Mouse (Mus musculus) heart, embryonic 11.5 days (tissue): ENCODE results near the gene Fam186b. TPM values are rescaled to one million over a fixed set of nuclear protein-coding genes. Genes with fewer than 3 reads are reported as not detected.

ENCODE experiments used
- ATAC-seq: fragments of 200-750 bp; cut with Nextera tagmentation; replicated peaks from 2 replicates; pipeline ENCODE4 v1.8.0; 2017; ENCODE audit warnings: moderate library complexity; ENCODE audit not compliant: insufficient number of reproducible peaks, low FRiP score, low TSS enrichment
- H3K27ac ChIP-seq: fragments of 300-500 bp; sonication (generic); 2 replicates; pipeline ENCODE4 v1.5.1; 2014; ENCODE audit warnings: mild to moderate bottlenecking, low read depth, low read length
- H3K27me3 ChIP-seq: fragments of 300-500 bp; sonication (generic); 2 replicates; pipeline ENCODE4 v1.6.1; 2014; ENCODE audit warnings: mild to moderate bottlenecking, low read length, mixed read lengths; ENCODE audit not compliant: control insufficient read depth, insufficient read depth
- H3K36me3 ChIP-seq: fragments of 300-500 bp; sonication (generic); 2 replicates; pipeline ENCODE4 v1.6.1; 2014; ENCODE audit warnings: mild to moderate bottlenecking, low read length, moderate library complexity, mixed read lengths; ENCODE audit not compliant: control insufficient read depth, insufficient read depth
- H3K4me1 ChIP-seq: fragments of 300-500 bp; sonication (generic); 2 replicates; pipeline ENCODE4 v1.6.1; 2014; ENCODE audit warnings: low read length; ENCODE audit not compliant: control insufficient read depth, insufficient read depth
- H3K4me2 ChIP-seq: fragments of 300-500 bp; sonication (generic); 2 replicates; pipeline ENCODE4 v1.6.1; 2014; ENCODE audit warnings: mild to moderate bottlenecking, moderate library complexity
- H3K4me3 ChIP-seq: fragments of 300-500 bp; sonication (generic); 2 replicates; pipeline ENCODE4 v1.5.1; 2014; ENCODE audit warnings: low read depth, low read length
- H3K9ac ChIP-seq: fragments of 300-500 bp; sonication (generic); 2 replicates; pipeline ENCODE4 v1.6.1; 2014; ENCODE audit warnings: mild to moderate bottlenecking, low read depth, low read length, moderate library complexity
- H3K9me3 ChIP-seq: fragments of 300-500 bp; sonication (generic); replicated peaks from 2 replicates; pipeline ENCODE4 v1.6.1; 2016; ENCODE audit warnings: low read length; ENCODE audit not compliant: control insufficient read depth
- WGBS: fragments of 180-500 bp; shearing (Covaris S2); extraction: QIAGEN DNeasy Blood & Tissue Kit; methylation state at CpG from one replicate; pipeline ENCODE4 v1.1.7; 2014; ENCODE audit not compliant: insufficient replicate concordance; 5-methylcytosine and 5-hydroxymethylcytosine counted together
- polyA plus RNA-seq: library from polyadenylated mRNA; unstranded; fragments of >200 nt; fragmentation: Nextera tagmentation; extraction: Ambion mirVana; gene quantifications from 2 replicates; pipeline ENCODE4 v1.2.1, GENCODE M21; 2014

Gene Fam186b
- polyA plus RNA-seq, 1 experiment from 2014 or later = 0.17 TPM

GRCm38 (mm10) chr15:99335801-99336320 is 40.2 kb upstream of the Fam186b start:
- no peak for ATAC-seq
- peak overlapping the region; percentile 44 for H3K9ac ChIP-seq
- no peaks in the 10 kb centered on the region for H3K9me3 ChIP-seq
- H3K27me3 ChIP-seq = no peaks in the 10 kb centered on the region
- no peaks in the 10 kb centered on the region for H3K36me3 ChIP-seq
- H3K4me2 ChIP-seq = peak overlapping the region; percentile 12; the same call in 1 of the 2 replicates
- 37% methylated on average over 8 of the region's 8 CpGs for WGBS
- peaks cover 73% of the 10 kb centered on the region for H3K4me1 ChIP-seq
- H3K4me3 ChIP-seq = no peak overlapping the region
- peak overlapping the region; percentile 77 for H3K27ac ChIP-seq

DNA sequence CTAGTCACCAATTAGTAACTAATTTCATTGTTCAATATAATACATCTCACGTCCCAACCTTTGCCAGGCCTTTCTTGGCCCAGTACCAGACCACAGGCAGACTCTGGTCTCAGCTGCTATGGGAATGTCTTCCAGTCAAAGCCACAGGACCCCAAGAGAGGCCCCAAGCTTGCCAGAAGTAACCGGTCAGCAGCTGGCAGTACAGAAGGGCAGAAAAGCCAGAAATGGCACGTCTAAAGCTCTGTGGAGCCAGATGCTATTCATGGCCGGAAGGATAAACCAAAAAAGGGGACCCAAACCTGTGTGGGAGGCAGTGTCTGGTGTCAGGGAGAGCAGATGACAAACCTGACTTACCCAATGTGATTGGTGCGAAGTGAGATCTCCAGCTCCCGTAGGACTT is 38.8 kb upstream of the Fam186b start:
- H3K4me2 ChIP-seq = no peak overlapping the region
- no peaks in the 10 kb centered on the region for H3K27me3 ChIP-seq
- H3K27ac ChIP-seq = peak overlapping the region; percentile 91
- ATAC-seq = no peak
- H3K4me3 ChIP-seq = no peak overlapping the region
- no peaks in the 10 kb centered on the region for H3K36me3 ChIP-seq
- peak overlapping the region; percentile 52 for H3K9ac ChIP-seq
- WGBS = 63% methylated on average over 6 of the region's 6 CpGs
- peaks cover 74% of the 10 kb centered on the region for H3K4me1 ChIP-seq
- H3K9me3 ChIP-seq = no peaks in the 10 kb centered on the region

- Histone ChIP-seq H3K36me3 (no peaks in the 10 kb centered on the region), H3K4me2 (no peak overlapping the region; the same call in 1 of the 2 replicates), H3K9me3 (no peaks in the 10 kb centered on the region), H3K27me3 (no peaks in the 10 kb centered on the region), H3K9ac (peak overlapping the region; percentile 52; the same call in 1 of the 2 replicates), H3K4me1 (peaks cover 73% of the 10 kb centered on the region), H3K27ac (peak overlapping the region; percentile 91), H3K4me3 (no peak overlapping the region)
- WGBS = 70% methylated on average over 3 of the region's 3 CpGs
- no peak for ATAC-seq
Observed at GRCm38 (mm10) chr15:99333676-99334065, 38.0 kb upstream of the Fam186b start.

DNA sequence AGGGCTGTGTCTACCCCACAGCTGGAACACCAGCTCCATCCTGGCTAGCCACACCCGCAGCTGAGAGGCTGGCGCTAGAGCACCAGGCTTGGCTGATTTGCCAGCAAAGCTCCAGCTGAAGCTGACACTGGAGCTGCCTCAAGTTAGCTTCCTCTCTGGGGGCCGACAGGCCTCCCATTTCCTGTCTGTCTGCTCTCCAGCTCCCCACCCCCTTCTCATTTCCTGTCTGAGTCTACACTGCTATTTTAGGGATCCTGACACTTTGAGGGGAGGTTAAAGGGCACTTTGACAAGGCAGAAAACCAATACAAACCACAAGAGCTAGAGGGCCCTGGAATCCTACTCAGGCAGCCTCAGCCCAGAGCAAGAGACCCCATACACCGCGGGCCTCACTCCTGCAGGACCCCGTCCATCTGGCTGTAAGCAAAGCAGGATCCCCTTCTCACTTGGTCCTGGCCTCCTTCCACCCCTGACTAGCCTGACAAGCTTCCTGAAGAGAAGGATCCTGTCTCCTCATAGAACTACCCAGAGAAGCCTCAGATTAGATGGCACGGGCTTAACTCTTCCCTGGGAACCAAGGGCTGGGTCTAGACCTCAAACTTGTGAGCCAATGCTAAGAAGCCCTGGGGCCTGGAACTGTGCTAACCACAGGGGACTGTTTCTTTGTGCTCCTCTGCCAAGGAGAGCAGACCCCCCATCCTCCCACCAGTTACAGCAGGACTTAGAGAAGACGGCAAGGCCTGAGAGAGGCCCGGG is 37.4 kb upstream of the Fam186b start:
- Histone ChIP-seq H3K27ac (peak overlapping the region; percentile 91), H3K9me3 (no peaks in the 10 kb centered on the region), H3K36me3 (no peaks in the 10 kb centered on the region), H3K4me2 (peak overlapping the region; percentile 21; the same call in 1 of the 2 replicates), H3K4me1 (peaks cover 73% of the 10 kb centered on the region), H3K27me3 (no peaks in the 10 kb centered on the region), H3K9ac (peak overlapping the region; percentile 52), H3K4me3 (no peak overlapping the region)
- WGBS = 16% methylated on average over 9 of the region's 9 CpGs
- peak; percentile 67 for ATAC-seq

DNA sequence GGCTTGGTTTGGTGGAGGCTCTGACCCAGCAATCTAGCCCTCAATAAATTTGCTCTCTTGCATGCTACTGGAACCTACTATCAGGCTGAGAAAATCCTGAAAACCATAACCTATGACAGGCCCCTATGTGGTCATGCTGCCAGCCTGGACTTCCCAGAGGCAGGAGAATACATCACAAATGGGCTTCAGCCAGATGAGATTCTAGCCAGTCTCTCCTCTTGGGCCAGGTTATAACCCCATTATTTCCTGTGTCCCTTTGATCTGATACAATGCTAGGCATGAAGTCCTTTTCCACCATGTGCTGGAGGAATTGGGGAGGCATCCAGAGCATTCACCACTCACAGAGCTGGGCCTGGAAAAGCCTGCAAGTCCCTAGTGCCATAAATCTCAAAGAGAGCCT is 36.4 kb upstream of the Fam186b start:
- Histone ChIP-seq H3K4me2 (no peak overlapping the region), H3K9ac (0 out of 2 replicates have a peak overlapping the region, but pooled peaks have one; percentile 3)

GRCm38 (mm10) chr15:99331341-99331740 is 35.7 kb upstream of the Fam186b start:
- no peaks in the 10 kb centered on the region for H3K27me3 ChIP-seq
- no peak overlapping the region for H3K4me3 ChIP-seq
- WGBS = 87% methylated on average over 5 of the region's 5 CpGs
- H3K4me2 ChIP-seq = no peak overlapping the region
- H3K9ac ChIP-seq = no peak overlapping the region
- peaks cover 11% of the 10 kb centered on the region for H3K36me3 ChIP-seq
- no peaks in the 10 kb centered on the region for H3K9me3 ChIP-seq
- H3K4me1 ChIP-seq = peaks cover 61% of the 10 kb centered on the region
- no peak overlapping the region; the same call in 1 of the 2 replicates for H3K27ac ChIP-seq
- ATAC-seq = no peak

More for the DNA sequence above, 36.4 kb upstream of the Fam186b start:
- Histone ChIP-seq H3K27ac (peak overlapping the region; percentile 91), H3K27me3 (no peaks in the 10 kb centered on the region), H3K4me3 (no peak overlapping the region), H3K36me3 (peaks cover 9% of the 10 kb centered on the region), H3K4me1 (peaks cover 69% of the 10 kb centered on the region), H3K9me3 (no peaks in the 10 kb centered on the region)
- no peak for ATAC-seq

DNA sequence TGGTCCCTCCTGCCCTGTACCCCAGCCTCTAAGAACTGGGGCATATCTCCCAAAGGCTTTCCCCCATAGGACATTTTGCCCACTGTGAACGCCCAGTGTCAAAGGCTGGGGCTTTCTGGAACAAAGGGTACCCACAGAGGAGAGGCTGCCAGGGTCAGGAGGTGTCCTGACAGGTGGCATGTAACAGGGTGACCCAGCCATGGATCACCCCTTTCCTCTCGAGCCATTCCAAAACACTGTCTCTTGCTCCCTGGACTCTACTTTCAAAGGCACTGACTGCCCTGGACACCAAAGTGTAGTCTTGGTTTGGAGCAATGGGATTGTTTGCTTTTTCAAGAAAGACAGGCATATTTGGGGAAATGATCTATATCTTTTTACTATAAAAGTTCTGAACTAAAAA is 34.6 kb upstream of the Fam186b start:
- H3K9me3 ChIP-seq = no peaks in the 10 kb centered on the region
- H3K27ac ChIP-seq = peak overlapping the region; percentile 32; the same call in 1 of the 2 replicates
- no peaks in the 10 kb centered on the region for H3K27me3 ChIP-seq
- H3K4me2 ChIP-seq = no peak overlapping the region
- peaks cover 51% of the 10 kb centered on the region for H3K4me1 ChIP-seq
- ATAC-seq = no peak
- H3K9ac ChIP-seq = peak overlapping the region; percentile 31; the same call in 1 of the 2 replicates
- H3K36me3 ChIP-seq = peaks cover 14% of the 10 kb centered on the region
- 53% methylated on average over 2 of the region's 2 CpGs for WGBS
- no peak overlapping the region for H3K4me3 ChIP-seq

GRCm38 (mm10) chr15:99328011-99328410 is 32.3 kb upstream of the Fam186b start:
- no peak overlapping the region for H3K27ac ChIP-seq
- no peak overlapping the region for H3K9ac ChIP-seq
- no peaks in the 10 kb centered on the region for H3K27me3 ChIP-seq
- no peak overlapping the region for H3K4me3 ChIP-seq
- H3K9me3 ChIP-seq = no peaks in the 10 kb centered on the region
- H3K4me2 ChIP-seq = no peak overlapping the region
- ATAC-seq = no peak
- peaks cover 30% of the 10 kb centered on the region for H3K4me1 ChIP-seq
- WGBS = 84% methylated on average over 5 of the region's 5 CpGs
- H3K36me3 ChIP-seq = peaks cover 24% of the 10 kb centered on the region
